13 mouse cellular contexts compared by ENCODE assay signal in the genomic region with DNA sequence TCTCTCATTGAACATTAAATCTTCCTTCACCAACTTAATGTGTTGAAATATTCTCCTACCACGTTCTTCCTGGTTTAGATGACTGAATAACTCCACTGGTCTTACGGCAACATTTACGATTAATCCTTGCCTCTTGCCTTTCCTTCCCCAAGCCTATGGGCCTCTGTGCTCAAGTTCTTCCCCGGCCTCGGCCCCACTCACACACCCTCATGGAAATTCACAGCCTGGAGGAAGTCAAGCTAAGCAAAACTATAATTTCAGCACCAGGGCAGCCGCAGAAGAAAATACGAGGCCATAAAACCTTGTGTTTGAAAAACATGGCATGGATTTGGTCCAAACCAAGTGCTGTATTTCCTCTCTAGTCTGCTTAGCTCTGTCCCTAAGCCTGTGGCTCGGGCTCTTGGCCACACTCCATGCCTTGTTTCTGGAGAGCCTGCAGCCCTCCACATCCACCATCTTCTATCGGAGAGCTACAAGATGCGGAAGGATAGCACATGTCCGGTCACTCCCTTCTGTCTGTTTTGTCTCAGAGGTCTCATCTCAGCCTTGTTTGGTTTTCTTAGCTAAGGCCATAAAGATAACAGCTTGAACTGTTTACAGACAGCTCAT.
A peak's percentile ranks its signal among the peaks of the same experiment; 100 is the strongest.
DNase-seq lines count a peak whose midpoint lies in the region; ATAC-seq lines count a peak whose summit lies in the region.
"Had no signal": no experiment of that assay in that cellular context is flagged by ENCODE, and none has a peak within 500 bp of the region (broad histone marks: within the 10 kb centered on the region; RNA-seq: fewer than 3 reads in every experiment).

No protein-coding gene starts in this region.

- H3K27ac ChIP-seq in midbrain, embryonic 15.5 days = no peak overlapping the region
- H3K27ac ChIP-seq: forebrain, embryonic 12.5 days; liver, embryonic 15.5 days had no signal

- no peaks in the 10 kb centered on the region for H3K27me3 ChIP-seq in midbrain, embryonic 15.5 days (replicated peaks)
- H3K27me3 ChIP-seq: forebrain, embryonic 12.5 days; liver, embryonic 15.5 days had no signal

- H3K4me3 ChIP-seq in midbrain, embryonic 15.5 days = no peak overlapping the region
- H3K4me3 ChIP-seq: forebrain, embryonic 12.5 days; liver, embryonic 15.5 days had no signal

- ATAC-seq in midbrain, embryonic 15.5 days (replicated peaks) = no peak

- H3K9ac ChIP-seq in midbrain, embryonic 15.5 days = no peak overlapping the region
- H3K9ac ChIP-seq: forebrain, embryonic 12.5 days; liver, embryonic 15.5 days had no signal

- peak; percentile 92 for DNase-seq in heart, adult 11 months
- no peak for DNase-seq in heart, adult 8-10 months (ENCODE audit: low spot score)
- peak; percentile 14 for DNase-seq in hindlimb bud, embryonic 11.5 days (ENCODE audit: extremely low spot score, low read depth, low spot score)
- peak; percentile 59 to 74 for DNase-seq in kidney, postnatal 4 days
- peak; percentile 52 to 79 for DNase-seq in lung, postnatal 4 days
- no peak for DNase-seq in spleen, postnatal 36 days (ENCODE audit: low spot score in 2 of 2)
- DNase-seq in left cerebral cortex, adult 11 months (ENCODE audit: low spot score) = no peak
- DNase-seq: adrenal gland, postnatal 10 days; B cell, adult 2 months; right cerebral cortex, postnatal 14 days had no signal

- H3K9me3 ChIP-seq in midbrain, embryonic 15.5 days = no peaks in the 10 kb centered on the region
- H3K9me3 ChIP-seq: forebrain, embryonic 12.5 days; liver, embryonic 15.5 days had no signal

- H3K36me3 ChIP-seq in midbrain, embryonic 15.5 days (replicated peaks) = no peaks in the 10 kb centered on the region
- H3K36me3 ChIP-seq: forebrain, embryonic 12.5 days; liver, embryonic 15.5 days had no signal

- no peak overlapping the region for H3K4me2 ChIP-seq in midbrain, embryonic 15.5 days
- H3K4me2 ChIP-seq: forebrain, embryonic 12.5 days; liver, embryonic 15.5 days had no signal

- H3K4me1 ChIP-seq in midbrain, embryonic 15.5 days = no peaks in the 10 kb centered on the region
- H3K4me1 ChIP-seq: forebrain, embryonic 12.5 days; liver, embryonic 15.5 days had no signal

- WGBS in midbrain, embryonic 15.5 days = 91% methylated on average over 11 of the region's 11 CpGs

Comparison
In these comparisons a context has a peak if more than half of its experiments do, and no peak if none do; other contexts are left out.
1. DNase-seq: peak in heart, adult 11 months (single experiment), hindlimb bud, embryonic 11.5 days (single experiment), kidney, postnatal 4 days (2 of 2) and lung, postnatal 4 days (2 of 2); none in heart, adult 8-10 months (single experiment), spleen, postnatal 36 days (0 of 2) and left cerebral cortex, adult 11 months (single experiment).